Mouse (Mus musculus) C2C12 (cell line): ENCODE data around the gene Vps37c. TPM values are rescaled to one million over a fixed set of nuclear protein-coding genes. Genes with fewer than 3 reads are reported as not detected.

Source experiments
- H3K27me3 ChIP-seq: one replicate; pipeline ENCODE4 v1.6.1; 2011; ENCODE audit not compliant: control insufficient read depth, insufficient read depth, insufficient read length
- H3K36me3 ChIP-seq: one replicate; pipeline ENCODE4 v1.6.1; 2011; ENCODE audit not compliant: control insufficient read depth, insufficient read depth
- H3K4me3 ChIP-seq: one replicate; pipeline ENCODE4 v1.5.1; 2011; ENCODE audit warnings: mild to moderate bottlenecking, control low read depth; ENCODE audit not compliant: poor library complexity, insufficient read depth, severe bottlenecking
- H3K79me2 ChIP-seq: one replicate; pipeline ENCODE4 v1.6.1; 2011; ENCODE audit not compliant: control insufficient read depth, insufficient read depth
- H3K79me3 ChIP-seq: one replicate; pipeline ENCODE4 v1.6.1; 2011; ENCODE audit warnings: low read depth, control low read depth
- H3ac ChIP-seq: one replicate; pipeline ENCODE3; 2011; ENCODE audit warnings: low read depth; ENCODE audit not compliant: control insufficient read depth, insufficient read length
- CEBPB ChIP-seq: IDR thresholded peaks from one replicate; pipeline ENCODE4 v1.6.1; 2011; ENCODE audit warnings: low read depth, mild to moderate bottlenecking, control low read depth, moderate library complexity
- CTCF ChIP-seq: IDR thresholded peaks from one replicate; pipeline ENCODE4 v1.5.1; 2011; ENCODE audit not compliant: control insufficient read depth, insufficient read depth, insufficient read length
- FOSL1 ChIP-seq: IDR thresholded peaks from one replicate; pipeline ENCODE4 v1.8.0; 2011; ENCODE audit warnings: mild to moderate bottlenecking, low read length; ENCODE audit not compliant: poor library complexity, insufficient read depth, severe bottlenecking
- MAX ChIP-seq: IDR thresholded peaks from one replicate; pipeline ENCODE4 v1.6.1; 2011; ENCODE audit warnings: mild to moderate bottlenecking, control low read depth
- MYOD1 ChIP-seq: IDR thresholded peaks from one replicate; pipeline ENCODE4 v1.6.1; 2011; ENCODE audit warnings: low read depth; ENCODE audit not compliant: control insufficient read depth, insufficient read length
- MYOG ChIP-seq: IDR thresholded peaks from one replicate; pipeline ENCODE4 v1.6.1; 2011; ENCODE audit not compliant: control insufficient read depth, insufficient read length; ENCODE audit errors: extremely low read depth
- USF1 ChIP-seq: IDR thresholded peaks from one replicate; pipeline ENCODE4 v1.6.1; 2011; ENCODE audit warnings: low read depth, mild to moderate bottlenecking, control low read depth, moderate library complexity
- polyA plus RNA-seq: library from polyadenylated mRNA; unstranded; fragments of >200 nt; fragmentation: generic; extraction: Trizol; gene quantifications from one replicate; pipeline ENCODE4 v1.2.1, GENCODE M21; 2012; ENCODE audit warnings: missing spikeins

Gene Vps37c
- polyA plus RNA-seq, 1 experiment = 21.9 TPM

DNA sequence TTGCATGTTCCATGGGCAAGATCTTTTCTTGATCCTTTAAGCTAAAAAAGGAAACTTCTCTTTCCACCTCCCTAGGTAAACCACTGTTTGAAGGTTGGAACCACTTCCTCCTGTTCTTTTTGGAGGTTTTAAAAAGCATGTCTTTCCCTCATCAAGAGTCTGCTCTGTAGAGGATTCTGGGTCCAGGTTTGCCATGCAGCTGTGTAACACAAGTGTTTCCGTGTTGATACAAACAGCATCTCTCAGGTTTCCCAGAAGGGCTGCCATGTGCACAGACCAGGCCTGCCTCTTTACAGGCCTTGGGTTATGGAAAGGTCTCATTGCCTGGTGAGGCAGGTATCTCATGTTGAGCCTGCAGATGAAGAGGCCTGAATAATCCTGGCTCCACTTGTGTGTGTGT lies 63.1 kb downstream of the Vps37c start:
- Histone ChIP-seq H3ac (no peak overlapping the region), H3K79me2 (no peaks in the 10 kb centered on the region), H3K27me3 (no peaks in the 10 kb centered on the region), H3K4me3 (no peak overlapping the region), H3K36me3 (no peaks in the 10 kb centered on the region), H3K79me3 (no peaks in the 10 kb centered on the region)
- TF ChIP-seq MYOD1 (no peak), USF1 (no peak), CEBPB (no peak), FOSL1 (no peak), CTCF (no peak), MAX (no peak), MYOG (no peak)

DNA sequence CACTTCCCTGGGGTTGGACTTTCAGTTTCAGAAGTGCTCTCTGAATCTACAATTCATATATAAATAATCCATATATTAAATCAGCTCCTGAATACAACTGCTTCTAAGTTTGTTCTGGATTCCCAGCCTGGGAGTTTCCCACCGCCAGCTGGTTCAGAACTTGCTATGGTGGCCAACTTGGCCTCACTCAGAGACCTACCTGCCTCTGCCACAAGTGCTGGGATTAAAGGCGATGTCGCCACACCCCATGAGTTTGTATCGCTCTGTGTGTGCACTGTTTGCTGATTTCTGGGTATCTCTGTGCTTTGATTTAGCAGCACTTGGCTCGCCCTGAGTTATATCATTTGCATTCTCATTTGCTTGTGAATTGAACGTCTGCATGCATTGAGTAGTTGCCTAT lies 63.6 kb downstream of the Vps37c start:
- Histone ChIP-seq H3K27me3 (no peaks in the 10 kb centered on the region), H3K36me3 (no peaks in the 10 kb centered on the region), H3K79me2 (no peaks in the 10 kb centered on the region), H3K79me3 (no peaks in the 10 kb centered on the region), H3ac (no peak overlapping the region), H3K4me3 (no peak overlapping the region)
- TF ChIP-seq CTCF (no peak), CEBPB (no peak), MYOG (no peak), USF1 (no peak), MAX (no peak), FOSL1 (no peak), MYOD1 (no peak)

DNA sequence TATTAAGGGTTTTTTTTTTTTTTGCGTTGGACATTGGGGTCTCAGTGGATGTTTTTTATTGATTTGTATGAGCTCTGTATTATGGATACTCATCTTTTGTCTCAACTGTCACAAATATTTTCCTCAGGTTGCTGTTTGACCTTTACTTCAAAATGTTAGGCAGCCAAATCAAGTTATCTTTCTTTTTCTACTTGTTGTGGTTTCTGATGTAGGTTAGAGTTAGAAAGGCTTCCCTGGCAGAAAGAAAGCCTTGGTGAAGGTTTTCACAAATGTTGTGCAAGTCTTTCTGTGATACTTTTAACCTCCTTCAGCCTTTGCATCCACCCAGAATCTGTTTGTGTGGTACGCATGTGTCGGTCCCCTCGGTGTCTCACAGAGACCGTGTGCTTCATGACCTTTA lies 64.1 kb downstream of the Vps37c start:
- no peak overlapping the region for H3K4me3 ChIP-seq
- TF ChIP-seq CEBPB (no peak), MYOG (no peak), FOSL1 (no peak), MYOD1 (no peak), USF1 (no peak), CTCF (no peak), MAX (no peak)
- no peaks in the 10 kb centered on the region for H3K79me3 ChIP-seq
- no peaks in the 10 kb centered on the region for H3K79me2 ChIP-seq
- no peak overlapping the region for H3ac ChIP-seq
- H3K27me3 ChIP-seq = no peaks in the 10 kb centered on the region
- no peaks in the 10 kb centered on the region for H3K36me3 ChIP-seq

DNA sequence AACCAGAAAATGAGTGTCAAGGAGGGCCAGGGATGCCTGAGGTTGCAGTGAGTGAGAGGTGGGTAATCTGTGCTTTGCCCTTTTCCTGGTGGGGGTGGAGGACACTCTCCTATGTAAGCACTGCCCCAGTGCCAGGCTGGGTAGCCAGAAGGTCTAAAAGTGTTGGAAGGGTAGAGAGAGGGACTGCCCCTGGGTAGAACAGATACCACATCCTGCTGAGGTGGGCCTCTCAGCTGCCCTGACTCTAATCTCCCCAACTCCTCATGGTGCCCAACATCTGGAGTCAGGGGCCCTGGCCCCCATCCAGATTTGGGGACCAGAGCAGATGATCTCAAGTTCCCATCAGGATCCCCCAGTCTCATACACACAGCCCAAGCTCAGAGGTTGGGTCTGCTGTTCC lies 68.6 kb downstream of the Vps37c start:
- no peaks in the 10 kb centered on the region for H3K27me3 ChIP-seq
- H3K79me3 ChIP-seq = no peaks in the 10 kb centered on the region
- no peak for TF ChIP-seq MYOG
- no peak for TF ChIP-seq USF1
- no peak for TF ChIP-seq MYOD1
- no peak for TF ChIP-seq MAX
- TF ChIP-seq CTCF = no peak
- no peak for TF ChIP-seq CEBPB
- TF ChIP-seq FOSL1 = no peak
- H3K79me2 ChIP-seq = no peaks in the 10 kb centered on the region
- H3ac ChIP-seq = no peak overlapping the region
- no peaks in the 10 kb centered on the region for H3K36me3 ChIP-seq
- no peak overlapping the region for H3K4me3 ChIP-seq

DNA sequence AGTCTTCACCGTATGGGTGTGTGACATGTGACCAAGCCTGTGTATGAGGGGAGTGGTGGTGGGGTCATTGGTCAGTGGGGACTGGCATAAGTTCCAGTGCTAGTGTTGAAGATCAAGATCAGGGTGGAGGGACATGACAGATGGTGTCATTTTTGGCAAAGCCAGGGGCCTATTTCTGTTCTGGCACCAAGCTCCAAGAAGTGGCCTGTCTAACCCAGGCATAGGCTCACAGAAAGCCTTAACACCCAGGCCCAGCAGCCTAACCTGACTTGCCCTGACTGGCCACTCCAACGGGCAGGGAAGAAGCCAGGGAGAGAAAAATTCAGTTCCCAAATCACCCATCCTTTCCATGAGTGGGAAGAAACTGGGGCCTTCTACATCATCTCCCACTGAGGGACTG lies 69.0 kb downstream of the Vps37c start:
- Histone ChIP-seq H3K79me2 (no peaks in the 10 kb centered on the region), H3K4me3 (no peak overlapping the region), H3K79me3 (no peaks in the 10 kb centered on the region), H3K36me3 (no peaks in the 10 kb centered on the region), H3K27me3 (no peaks in the 10 kb centered on the region), H3ac (no peak overlapping the region)
- TF ChIP-seq USF1 (no peak), CEBPB (no peak), FOSL1 (no peak), CTCF (no peak), MYOD1 (no peak), MYOG (no peak), MAX (no peak)

DNA sequence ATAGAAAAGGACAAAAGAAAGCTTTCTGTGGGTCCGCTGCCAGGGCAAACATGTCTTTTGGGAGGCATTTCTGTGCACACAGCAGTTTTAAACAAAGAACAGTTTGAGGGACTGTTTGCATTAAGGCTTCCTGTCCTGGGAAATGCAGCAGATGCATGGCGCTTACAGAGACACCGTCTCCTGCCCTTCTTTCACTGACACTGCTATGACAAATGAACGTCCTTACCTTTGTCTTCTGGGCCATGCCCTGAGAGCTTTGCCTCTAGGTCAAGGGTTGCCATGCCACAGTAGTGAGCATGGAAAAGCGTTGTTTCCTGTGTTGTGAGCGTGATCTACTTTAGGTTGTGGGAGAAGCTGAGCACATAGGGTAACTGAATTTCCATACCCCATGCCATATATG lies 70.2 kb downstream of the Vps37c start:
- no peaks in the 10 kb centered on the region for H3K36me3 ChIP-seq
- no peaks in the 10 kb centered on the region for H3K27me3 ChIP-seq
- H3ac ChIP-seq = no peak overlapping the region
- H3K79me2 ChIP-seq = no peaks in the 10 kb centered on the region
- no peak overlapping the region for H3K4me3 ChIP-seq
- no peaks in the 10 kb centered on the region for H3K79me3 ChIP-seq
- TF ChIP-seq FOSL1 (no peak), CTCF (no peak), CEBPB (no peak), MYOD1 (no peak), MYOG (no peak), USF1 (no peak), MAX (no peak)
